Mouse (Mus musculus) small intestine, adult 2 months (tissue): ENCODE data around the gene Steap3.

Experiments used
- CTCF ChIP-seq: fragments of 200-500 bp; IDR thresholded peaks from 2 replicates; pipeline ENCODE4 v1.5.1; 2012; ENCODE audit warnings: low read depth, mild to moderate bottlenecking, control low read depth, inconsistent platforms, low read length, moderate library complexity, mixed read lengths; ENCODE audit not compliant: insufficient replicate concordance, insufficient read length; ENCODE audit errors: extremely low read depth
- POLR2A ChIP-seq: fragments of 200-500 bp; IDR thresholded peaks from 2 replicates; pipeline ENCODE4 v1.6.1; 2012; ENCODE audit warnings: low read depth, mild to moderate bottlenecking, control low read depth, inconsistent platforms, low read length, moderate library complexity

DNA sequence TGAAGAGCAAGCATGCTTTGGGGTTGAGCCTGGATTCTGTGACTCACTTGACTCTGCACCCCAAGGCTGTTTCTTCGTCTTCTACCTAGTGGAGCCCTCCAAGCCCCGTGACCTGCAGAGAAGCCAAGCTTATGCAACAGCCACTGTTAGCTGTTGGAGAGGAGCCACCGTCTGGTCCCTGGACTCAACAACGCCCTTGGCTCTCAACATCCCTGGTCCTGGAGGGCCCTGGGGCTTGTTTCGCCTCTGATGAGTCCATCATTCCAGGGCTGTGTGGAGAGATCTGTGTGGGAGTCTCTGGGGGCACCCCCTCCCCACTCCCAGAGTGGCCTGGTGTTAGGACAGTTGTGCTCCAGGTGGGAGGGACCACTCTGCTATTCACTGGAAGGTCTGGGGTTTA is 24.3 kb downstream of the Steap3 start:
- no peak for TF ChIP-seq CTCF
- no peak for TF ChIP-seq POLR2A
